Mouse (Mus musculus) heart, embryonic 15.5 days (tissue): ENCODE measurements around the gene Dab2. TPM values are rescaled to one million over a fixed set of nuclear protein-coding genes. Genes with fewer than 3 reads are reported as not detected.

Source experiments
- ATAC-seq: fragments of 200-750 bp; cut with Nextera tagmentation; replicated peaks from 2 replicates; pipeline ENCODE4 v1.8.0; 2017; ENCODE audit warnings: low read depth, moderate TSS enrichment; ENCODE audit not compliant: insufficient number of reproducible peaks, insufficient read depth, low FRiP score
- H3K27ac ChIP-seq: fragments of 300-500 bp; sonication (generic); 2 replicates; pipeline ENCODE4 v1.5.1; 2015; ENCODE audit warnings: mild to moderate bottlenecking, inconsistent platforms
- H3K27me3 ChIP-seq: fragments of 300-500 bp; sonication (generic); 2 replicates; pipeline ENCODE4 v1.6.1; 2015; ENCODE audit warnings: inconsistent platforms
- H3K36me3 ChIP-seq: fragments of 300-500 bp; sonication (generic); 2 replicates; pipeline ENCODE4 v1.6.1; 2015; ENCODE audit warnings: mild to moderate bottlenecking, inconsistent platforms
- H3K4me1 ChIP-seq: fragments of 300-500 bp; sonication (generic); replicated peaks from 2 replicates; pipeline ENCODE4 v1.6.1; 2015; ENCODE audit warnings: inconsistent platforms
- H3K4me2 ChIP-seq: fragments of 300-500 bp; sonication (generic); 2 replicates; pipeline ENCODE4 v1.6.1; 2015; ENCODE audit warnings: inconsistent platforms, mild to moderate bottlenecking, moderate library complexity
- H3K4me3 ChIP-seq: fragments of 300-500 bp; sonication (generic); 2 replicates; pipeline ENCODE4 v1.5.1; 2015; ENCODE audit warnings: mild to moderate bottlenecking, inconsistent platforms
- H3K9ac ChIP-seq: fragments of 300-500 bp; sonication (generic); 2 replicates; pipeline ENCODE4 v1.6.1; 2015; ENCODE audit warnings: mild to moderate bottlenecking, inconsistent platforms
- H3K9me3 ChIP-seq: fragments of 300-500 bp; sonication (generic); replicated peaks from 2 replicates; pipeline ENCODE4 v1.6.1; 2016; ENCODE audit warnings: inconsistent platforms
- WGBS: fragments of 180-500 bp; shearing (Covaris S2); methylation state at CpG from one replicate; pipeline ENCODE4 v1.1.7; 2015; ENCODE audit warnings: mixed read lengths; 5-methylcytosine and 5-hydroxymethylcytosine counted together
- polyA plus RNA-seq: library from polyadenylated mRNA; unstranded; fragments of >200 nt; fragmentation: Nextera tagmentation; extraction: Ambion mirVana; gene quantifications from 2 replicates; pipeline ENCODE4 v1.2.1, GENCODE M21; 2015

The Dab2 gene
- polyA plus RNA-seq, 1 experiment from 2014 or later: 25.5 TPM

- no peaks in the 10 kb centered on the region for H3K4me1 ChIP-seq
- H3K36me3 ChIP-seq: peaks cover 10% of the 10 kb centered on the region; the same call in 1 of the 2 replicates
- H3K9me3 ChIP-seq: no peaks in the 10 kb centered on the region
- no peak overlapping the region for H3K4me2 ChIP-seq
- no peak overlapping the region for H3K4me3 ChIP-seq
- no peaks in the 10 kb centered on the region for H3K27me3 ChIP-seq
- WGBS: 78% methylated on average over 7 of the region's 7 CpGs
- no peak overlapping the region for H3K27ac ChIP-seq
- H3K9ac ChIP-seq: no peak overlapping the region
- ATAC-seq: no peak
These were observed 132.2 kb downstream of the Dab2 start for GRCm38 (mm10) chr15:6431777-6432176.

- Histone ChIP-seq H3K9me3 (no peaks in the 10 kb centered on the region), H3K4me1 (no peaks in the 10 kb centered on the region), H3K27me3 (no peaks in the 10 kb centered on the region), H3K4me2 (no peak overlapping the region), H3K4me3 (no peak overlapping the region), H3K36me3 (peaks cover 12% of the 10 kb centered on the region; the same call in 1 of the 2 replicates), H3K27ac (no peak overlapping the region), H3K9ac (no peak overlapping the region)
- WGBS: 74% methylated on average over 7 of the region's 7 CpGs
- ATAC-seq: peak; percentile 55; the same call in 1 of the 2 replicates
These were observed 132.8 kb downstream of the Dab2 start for GRCm38 (mm10) chr15:6432411-6432810.

GRCm38 (mm10) chr15:6435281-6435680 is 135.7 kb downstream of the Dab2 start:
- 84% methylated on average over 7 of the region's 7 CpGs for WGBS
- H3K27me3 ChIP-seq: no peaks in the 10 kb centered on the region

GRCm38 (mm10) chr15:6435773-6436172 is 136.2 kb downstream of the Dab2 start:
- H3K4me1 ChIP-seq: no peaks in the 10 kb centered on the region
- no peak overlapping the region for H3K9ac ChIP-seq
- no peaks in the 10 kb centered on the region for H3K9me3 ChIP-seq
- 52% methylated on average over 2 of the region's 2 CpGs for WGBS
- H3K36me3 ChIP-seq: peaks cover 12% of the 10 kb centered on the region; the same call in 1 of the 2 replicates
- ATAC-seq: no peak
- no peak overlapping the region for H3K27ac ChIP-seq
- no peak overlapping the region for H3K4me3 ChIP-seq
- no peak overlapping the region for H3K4me2 ChIP-seq
- no peaks in the 10 kb centered on the region for H3K27me3 ChIP-seq

More at GRCm38 (mm10) chr15:6435281-6435680, 135.7 kb downstream of the Dab2 start:
- Histone ChIP-seq H3K27ac (no peak overlapping the region), H3K4me3 (no peak overlapping the region), H3K9ac (no peak overlapping the region), H3K9me3 (no peaks in the 10 kb centered on the region), H3K4me1 (no peaks in the 10 kb centered on the region), H3K4me2 (no peak overlapping the region), H3K36me3 (peaks cover 12% of the 10 kb centered on the region; the same call in 1 of the 2 replicates)
- no peak for ATAC-seq

GRCm38 (mm10) chr15:6438685-6439084 is 139.1 kb downstream of the Dab2 start:
- no peak overlapping the region for H3K4me2 ChIP-seq
- no peak overlapping the region for H3K27ac ChIP-seq
- no peaks in the 10 kb centered on the region for H3K27me3 ChIP-seq
- no peaks in the 10 kb centered on the region for H3K4me1 ChIP-seq
- H3K9ac ChIP-seq: no peak overlapping the region
- peaks cover 12% of the 10 kb centered on the region; the same call in 1 of the 2 replicates for H3K36me3 ChIP-seq
- no peak for ATAC-seq
- no peaks in the 10 kb centered on the region for H3K9me3 ChIP-seq
- 57% methylated on average over 3 of the region's 3 CpGs for WGBS
- H3K4me3 ChIP-seq: no peak overlapping the region

- no peaks in the 10 kb centered on the region for H3K9me3 ChIP-seq
- H3K9ac ChIP-seq: no peak overlapping the region
- H3K36me3 ChIP-seq: no peaks in the 10 kb centered on the region
- WGBS: 76% methylated on average over 2 of the region's 2 CpGs
- no peaks in the 10 kb centered on the region for H3K27me3 ChIP-seq
- H3K4me3 ChIP-seq: no peak overlapping the region
- ATAC-seq: no peak
- no peak overlapping the region for H3K27ac ChIP-seq
- H3K4me2 ChIP-seq: no peak overlapping the region
- 0 out of 2 replicates have a peak, but pooled peaks cover 5% of the 10 kb centered on the region for H3K4me1 ChIP-seq
These were observed 144.9 kb downstream of the Dab2 start for GRCm38 (mm10) chr15:6444452-6444851.

GRCm38 (mm10) chr15:6445135-6445534 is 145.5 kb downstream of the Dab2 start, which contains the start of gene C9:
TSS of gene C9 (plus strand) at chr15:6445327.
- no peak for ATAC-seq
- H3K27ac ChIP-seq: no peak within 1 kb of the TSS
- no peak within 1 kb of the TSS for H3K9ac ChIP-seq
- 67% methylated on average over 2 of the region's 2 CpGs for WGBS
- no peaks in the 10 kb centered on the region for H3K27me3 ChIP-seq
- H3K4me3 ChIP-seq: no peak within 1 kb of the TSS
- no peak within 1 kb of the TSS for H3K4me2 ChIP-seq
- H3K4me1 ChIP-seq: 0 out of 2 replicates have a peak, but pooled peaks cover 5% of the 10 kb centered on the region
- no peaks in the 10 kb centered on the region for H3K9me3 ChIP-seq
- H3K36me3 ChIP-seq: no peaks in the 10 kb centered on the region

- Histone ChIP-seq H3K4me2 (no peak overlapping the region), H3K9me3 (no peaks in the 10 kb centered on the region), H3K4me1 (0 out of 2 replicates have a peak, but pooled peaks cover 5% of the 10 kb centered on the region), H3K27me3 (no peaks in the 10 kb centered on the region), H3K36me3 (no peaks in the 10 kb centered on the region), H3K27ac (no peak overlapping the region), H3K4me3 (no peak overlapping the region), H3K9ac (no peak overlapping the region)
- no peak for ATAC-seq
- 78% methylated on average over 1 of the region's 1 CpGs for WGBS
These were observed 146.6 kb downstream of the Dab2 start for GRCm38 (mm10) chr15:6446181-6446580.

GRCm38 (mm10) chr15:6448892-6449291 is 149.3 kb downstream of the Dab2 start:
- Histone ChIP-seq H3K27me3 (no peaks in the 10 kb centered on the region), H3K36me3 (no peaks in the 10 kb centered on the region), H3K4me3 (no peak overlapping the region), H3K4me1 (0 out of 2 replicates have a peak, but pooled peaks cover 5% of the 10 kb centered on the region), H3K27ac (no peak overlapping the region), H3K9ac (no peak overlapping the region), H3K9me3 (no peaks in the 10 kb centered on the region), H3K4me2 (peak overlapping the region; percentile 14; the same call in 1 of the 2 replicates)
- ATAC-seq: no peak
- WGBS: 23% methylated on average over 9 of the region's 9 CpGs

- Histone ChIP-seq H3K9me3 (no peaks in the 10 kb centered on the region), H3K4me3 (no peak overlapping the region), H3K36me3 (no peaks in the 10 kb centered on the region), H3K4me2 (no peak overlapping the region), H3K27ac (no peak overlapping the region), H3K4me1 (no peaks in the 10 kb centered on the region), H3K27me3 (no peaks in the 10 kb centered on the region), H3K9ac (no peak overlapping the region)
- 65% methylated on average over 2 of the region's 2 CpGs for WGBS
- ATAC-seq: no peak
These were observed 154.9 kb downstream of the Dab2 start for GRCm38 (mm10) chr15:6454461-6454860.

- WGBS: 58% methylated on average over 8 of the region's 8 CpGs
- Histone ChIP-seq H3K4me3 (no peak overlapping the region), H3K27me3 (no peaks in the 10 kb centered on the region), H3K4me1 (no peaks in the 10 kb centered on the region), H3K9ac (no peak overlapping the region), H3K27ac (no peak overlapping the region), H3K36me3 (no peaks in the 10 kb centered on the region), H3K9me3 (no peaks in the 10 kb centered on the region), H3K4me2 (no peak overlapping the region)
- no peak for ATAC-seq
These were observed 161.8 kb downstream of the Dab2 start for GRCm38 (mm10) chr15:6461381-6461780.

GRCm38 (mm10) chr15:6463361-6463923 is 163.9 kb downstream of the Dab2 start:
- Histone ChIP-seq H3K9ac (no peak overlapping the region), H3K27me3 (no peaks in the 10 kb centered on the region), H3K27ac (no peak overlapping the region), H3K36me3 (no peaks in the 10 kb centered on the region), H3K4me2 (no peak overlapping the region), H3K9me3 (no peaks in the 10 kb centered on the region), H3K4me1 (no peaks in the 10 kb centered on the region), H3K4me3 (no peak overlapping the region)
- no peak for ATAC-seq
- 78% methylated on average over 3 of the region's 3 CpGs for WGBS
